Mouse (Mus musculus) E14TG2a.4 (cell line): ENCODE results near the gene Klhl28.

ENCODE experiments used
- CTCF ChIP-seq: conservative IDR thresholded peaks from 2 replicates; pipeline ENCODE4 v1.5.1; 2014; ENCODE audit warnings: low read length
- NANOG ChIP-seq: IDR thresholded peaks from 2 replicates; pipeline ENCODE4 v1.6.1; 2014; ENCODE audit warnings: borderline replicate concordance, low read length, mixed read lengths
- POU5F1 ChIP-seq: IDR thresholded peaks from 2 replicates; pipeline ENCODE4 v1.6.1; 2014; ENCODE audit warnings: low read length, borderline replicate concordance

DNA sequence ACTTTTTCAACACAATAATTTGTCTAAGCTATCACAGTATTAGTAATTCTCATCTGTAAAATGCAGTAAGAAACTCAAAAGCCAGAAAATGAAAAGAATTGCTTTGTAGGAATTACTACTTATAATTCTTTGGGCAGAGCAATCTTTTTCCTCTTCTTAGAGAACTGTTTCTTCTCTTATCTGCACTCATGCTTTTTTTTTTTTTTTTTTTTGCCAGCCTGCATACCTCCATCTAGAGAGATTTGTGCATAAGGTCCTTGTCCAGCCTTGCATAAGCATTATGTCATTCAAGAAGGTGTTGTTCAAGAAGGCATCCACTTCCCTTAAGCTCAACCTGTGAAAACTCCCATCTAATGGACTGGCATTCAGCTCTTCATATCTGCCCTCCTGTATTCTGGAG is 48.6 kb downstream of the Klhl28 start:
- TF ChIP-seq CTCF: no peak
- TF ChIP-seq NANOG: no peak
- TF ChIP-seq POU5F1: no peak
